Mouse (Mus musculus) embryonic facial prominence, embryonic 15.5 days (tissue): Measurements from ENCODE around the gene Tbr1. TPM values are rescaled to one million over a fixed set of nuclear protein-coding genes. Genes with fewer than 3 reads are reported as not detected.
A peak's percentile ranks its signal among the peaks of the same experiment; 100 is the strongest.

ENCODE experiments used
- ATAC-seq: fragments of 200-750 bp; cut with Nextera tagmentation; 2 replicates; pipeline ENCODE4 v1.8.0; 2017; ENCODE audit warnings: low read depth, moderate TSS enrichment; ENCODE audit not compliant: insufficient number of reproducible peaks, low FRiP score, low TSS enrichment
- H3K27ac ChIP-seq: fragments of 300-500 bp; sonication (generic); replicated peaks from 2 replicates; pipeline ENCODE4 v1.5.1; 2015; ENCODE audit warnings: mild to moderate bottlenecking, inconsistent platforms
- H3K27me3 ChIP-seq: fragments of 300-500 bp; sonication (generic); 2 replicates; pipeline ENCODE4 v1.6.1; 2015; ENCODE audit warnings: inconsistent platforms
- H3K36me3 ChIP-seq: fragments of 300-500 bp; sonication (generic); 2 replicates; pipeline ENCODE4 v1.6.1; 2015; ENCODE audit warnings: mild to moderate bottlenecking, inconsistent platforms
- H3K4me1 ChIP-seq: fragments of 300-500 bp; sonication (generic); 2 replicates; pipeline ENCODE4 v1.6.1; 2015; ENCODE audit warnings: inconsistent platforms
- H3K4me2 ChIP-seq: fragments of 300-500 bp; sonication (generic); replicated peaks from 2 replicates; pipeline ENCODE4 v1.6.1; 2015; ENCODE audit warnings: mild to moderate bottlenecking, inconsistent platforms
- H3K4me3 ChIP-seq: fragments of 300-500 bp; sonication (generic); replicated peaks from 2 replicates; pipeline ENCODE4 v1.5.1; 2015; ENCODE audit warnings: mild to moderate bottlenecking, inconsistent platforms
- H3K9ac ChIP-seq: fragments of 300-500 bp; sonication (generic); 2 replicates; pipeline ENCODE4 v1.6.1; 2015; ENCODE audit warnings: inconsistent platforms
- H3K9me3 ChIP-seq: fragments of 300-500 bp; sonication (generic); replicated peaks from 2 replicates; pipeline ENCODE4 v1.6.1; 2016; ENCODE audit warnings: inconsistent platforms
- WGBS: fragments of 180-500 bp; shearing (Covaris S2); methylation state at CpG from one replicate; pipeline ENCODE4 v1.1.7; 2015; 5-methylcytosine and 5-hydroxymethylcytosine counted together
- microRNA-seq: library from miRNA; unstranded; fragments of <30 nt; microRNA quantifications from one replicate; pipeline ENCODE4, GENCODE M21; 2016; ENCODE audit warnings: borderline number of aligned reads
- polyA plus RNA-seq: library from polyadenylated mRNA; unstranded; fragments of >200 nt; fragmentation: Nextera tagmentation; extraction: Ambion mirVana; gene quantifications from 2 replicates; pipeline ENCODE4 v1.2.1, GENCODE M21; 2015

Gene Tbr1
- polyA plus RNA-seq, 1 experiment from 2014 or later: 0.52 TPM

- H3K27ac ChIP-seq: no peak overlapping the region
- H3K36me3 ChIP-seq: no peaks in the 10 kb centered on the region
- H3K9me3 ChIP-seq: no peaks in the 10 kb centered on the region
- peaks cover 78% of the 10 kb centered on the region for H3K27me3 ChIP-seq
- WGBS: 16% methylated on average over 6 of the region's 6 CpGs
- ATAC-seq: no peak
- H3K9ac ChIP-seq: no peak overlapping the region
- H3K4me3 ChIP-seq: no peak overlapping the region
- H3K4me2 ChIP-seq: no peak overlapping the region
- peaks cover 23% of the 10 kb centered on the region for H3K4me1 ChIP-seq
Observed at GRCm38 (mm10) chr2:61813106-61813505, 10.4 kb downstream of the Tbr1 start.

DNA sequence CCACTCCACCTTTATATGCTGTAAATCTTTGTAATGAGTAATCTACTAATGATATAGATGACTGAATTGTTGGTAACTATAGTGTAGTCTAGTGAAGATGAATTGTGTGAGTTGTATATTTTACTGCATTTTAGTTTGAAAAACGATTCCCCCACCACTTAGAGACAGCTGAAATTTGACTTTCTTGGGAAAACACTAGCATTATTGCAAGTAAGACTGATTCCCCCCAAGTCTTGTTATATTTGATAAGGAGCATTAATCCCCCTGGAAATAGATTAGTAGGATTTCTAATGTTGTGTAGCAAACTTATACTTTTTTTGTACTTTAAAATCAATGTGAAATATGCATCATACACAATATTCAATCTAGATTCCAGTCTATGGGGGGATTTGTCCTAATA is 10.8 kb downstream of the Tbr1 start:
- no peak overlapping the region for H3K9ac ChIP-seq
- H3K36me3 ChIP-seq: no peaks in the 10 kb centered on the region
- 15% methylated on average over 1 of the region's 1 CpGs for WGBS
- H3K4me2 ChIP-seq: no peak overlapping the region
- H3K4me1 ChIP-seq: peaks cover 23% of the 10 kb centered on the region
- H3K27ac ChIP-seq: no peak overlapping the region
- peaks cover 75% of the 10 kb centered on the region for H3K27me3 ChIP-seq
- ATAC-seq: no peak
- H3K9me3 ChIP-seq: no peaks in the 10 kb centered on the region
- H3K4me3 ChIP-seq: no peak overlapping the region

DNA sequence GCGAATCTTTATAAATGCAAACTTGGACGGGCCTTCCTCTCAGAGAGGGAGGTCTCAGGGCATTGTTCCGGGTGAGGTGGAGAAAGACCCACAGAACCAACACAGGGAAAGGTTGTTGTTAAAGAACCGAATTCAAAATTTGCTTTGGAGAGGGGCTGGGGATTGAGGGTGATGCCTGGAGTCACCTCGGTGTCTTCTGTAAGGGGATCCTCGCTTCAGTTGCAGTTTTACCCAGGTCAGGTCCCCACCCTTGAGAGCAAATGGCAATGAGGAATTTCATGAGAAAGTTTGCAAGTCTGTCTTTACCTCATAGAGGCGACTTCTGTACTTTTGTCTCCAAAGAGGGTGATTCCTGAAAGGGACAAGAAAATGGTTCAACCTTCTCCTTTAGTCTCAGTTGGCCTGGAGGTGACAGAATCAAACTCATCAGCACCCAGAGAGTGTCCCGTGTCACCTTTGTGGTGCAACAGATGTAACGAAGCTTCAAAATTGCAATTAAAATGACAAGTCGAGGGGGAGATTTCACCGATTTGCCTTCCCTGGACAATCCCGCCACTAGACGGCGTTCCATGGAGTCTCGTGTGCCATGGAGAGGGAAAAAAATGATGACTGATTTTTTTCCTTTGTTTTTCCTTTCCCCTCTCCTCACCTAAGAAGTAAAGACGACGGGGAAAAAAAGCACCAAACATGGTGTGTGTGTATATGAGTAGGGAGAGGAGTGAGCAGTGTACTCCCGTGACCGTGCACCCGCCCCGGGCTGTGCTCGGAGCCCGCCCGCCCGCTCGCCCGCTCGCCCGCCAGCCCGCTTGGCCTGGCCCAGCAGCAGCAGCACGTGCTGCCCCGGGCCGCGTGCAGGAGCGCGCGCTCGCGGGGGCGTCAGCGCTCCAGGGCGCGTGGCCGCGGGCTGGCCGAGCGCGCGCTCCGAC is 12.1 kb downstream of the Tbr1 start:
- H3K27me3 ChIP-seq: peaks cover 62% of the 10 kb centered on the region
- peak overlapping the region; percentile 47 for H3K4me3 ChIP-seq
- no peaks in the 10 kb centered on the region for H3K9me3 ChIP-seq
- no peaks in the 10 kb centered on the region for H3K36me3 ChIP-seq
- 0 out of 2 replicates have a peak overlapping the region, but pooled peaks have one; percentile 21 for H3K9ac ChIP-seq
- no peak overlapping the region for H3K27ac ChIP-seq
- H3K4me2 ChIP-seq: peak overlapping the region; percentile 82
- H3K4me1 ChIP-seq: peaks cover 23% of the 10 kb centered on the region
- WGBS: 3% methylated on average over 43 of the region's 50 CpGs
- ATAC-seq: no peak

GRCm38 (mm10) chr2:61815583-61816313 is 13.0 kb downstream of the Tbr1 start:
- Histone ChIP-seq H3K27me3 (peaks cover 53% of the 10 kb centered on the region), H3K9me3 (no peaks in the 10 kb centered on the region), H3K36me3 (no peaks in the 10 kb centered on the region), H3K4me1 (peaks cover 23% of the 10 kb centered on the region), H3K4me3 (peak overlapping the region; percentile 47), H3K9ac (peak overlapping the region; percentile 21; the same call in 1 of the 2 replicates), H3K27ac (0 out of 2 replicates have a peak overlapping the region, but pooled peaks have one; percentile 11), H3K4me2 (peak overlapping the region; percentile 82)
- 0 out of 2 replicates have a peak, but pooled peaks have one; percentile 47 for ATAC-seq
- 8% methylated on average over 55 of the region's 66 CpGs for WGBS

- Histone ChIP-seq H3K4me2 (no peak overlapping the region), H3K4me1 (peaks cover 12% of the 10 kb centered on the region), H3K36me3 (no peaks in the 10 kb centered on the region), H3K9ac (no peak overlapping the region), H3K27me3 (peaks cover 31% of the 10 kb centered on the region), H3K9me3 (no peaks in the 10 kb centered on the region), H3K27ac (no peak overlapping the region), H3K4me3 (no peak overlapping the region)
- 79% methylated on average over 1 of the region's 1 CpGs for WGBS
- no peak for ATAC-seq
Observed at GRCm38 (mm10) chr2:61818197-61818596, 15.5 kb downstream of the Tbr1 start.

GRCm38 (mm10) chr2:61820203-61820602 is 17.5 kb downstream of the Tbr1 start:
- Histone ChIP-seq H3K4me3 (no peak overlapping the region), H3K27ac (no peak overlapping the region), H3K9me3 (no peaks in the 10 kb centered on the region), H3K9ac (no peak overlapping the region), H3K4me2 (no peak overlapping the region), H3K27me3 (peaks cover 16% of the 10 kb centered on the region), H3K36me3 (no peaks in the 10 kb centered on the region), H3K4me1 (peaks cover 9% of the 10 kb centered on the region)
- ATAC-seq: no peak
- WGBS: 75% methylated on average over 4 of the region's 4 CpGs

GRCm38 (mm10) chr2:61823426-61824140 is 20.9 kb downstream of the Tbr1 start:
- no peak overlapping the region for H3K4me2 ChIP-seq
- no peaks in the 10 kb centered on the region for H3K36me3 ChIP-seq
- H3K9ac ChIP-seq: no peak overlapping the region
- no peaks in the 10 kb centered on the region for H3K4me1 ChIP-seq
- H3K27me3 ChIP-seq: peaks cover 2% of the 10 kb centered on the region; the same call in 1 of the 2 replicates
- H3K4me3 ChIP-seq: no peak overlapping the region
- no peak overlapping the region for H3K27ac ChIP-seq
- 77% methylated on average over 1 of the region's 1 CpGs for WGBS
- H3K9me3 ChIP-seq: no peaks in the 10 kb centered on the region
- no peak for ATAC-seq

- Histone ChIP-seq H3K9me3 (no peaks in the 10 kb centered on the region), H3K4me3 (no peak overlapping the region), H3K4me1 (no peaks in the 10 kb centered on the region), H3K9ac (no peak overlapping the region), H3K36me3 (no peaks in the 10 kb centered on the region), H3K27me3 (no peaks in the 10 kb centered on the region), H3K27ac (no peak overlapping the region), H3K4me2 (no peak overlapping the region)
- no peak for ATAC-seq
- 77% methylated on average over 2 of the region's 2 CpGs for WGBS
Observed at GRCm38 (mm10) chr2:61837243-61837806, 34.6 kb downstream of the Tbr1 start.

Small RNAs within 50 kb of the gene (microRNA-seq; reads per million reads assigned to microRNA genes)
- gene Gm22403: not detected

Other genes with a start within 250 kb of the Tbr1 start
- gene Tank, start 224.3 kb upstream of the Tbr1 start, polyA plus RNA-seq: 32.4 and 34.6 TPM in 2 replicates
- 148 and 158 TPM in 2 replicates for gene Psmd14, start 91.2 kb upstream of the Tbr1 start, polyA plus RNA-seq
- 0.13 and 0.57 TPM in 2 replicates for gene Slc4a10, start 243.5 kb downstream of the Tbr1 start, polyA plus RNA-seq